Mouse (Mus musculus) bone marrow macrophage, adult 2 months (primary cell): Measurements from ENCODE around the gene Frmd8.

Source experiments
- CTCF ChIP-seq: IDR thresholded peaks from 2 replicates; pipeline ENCODE4 v1.5.1; 2012; ENCODE audit warnings: low read depth, mild to moderate bottlenecking, low read length, moderate library complexity
- POLR2A ChIP-seq: IDR thresholded peaks from 2 replicates; pipeline ENCODE4 v1.6.1; 2012; ENCODE audit warnings: mild to moderate bottlenecking, low read depth, low read length, borderline replicate concordance

GRCm38 (mm10) chr19:5852035-5852722, 22.9 kb downstream of the Frmd8 start:
- no peak for TF ChIP-seq POLR2A
- TF ChIP-seq CTCF = no peak
